Mouse (Mus musculus) forebrain, embryonic 11.5 days (tissue): Measurements from ENCODE around the gene Glis1. TPM values are rescaled to one million over a fixed set of nuclear protein-coding genes. Genes with fewer than 3 reads are reported as not detected.
A peak's percentile ranks its signal among the peaks of the same experiment; 100 is the strongest.

Experiments used
- ATAC-seq: fragments of 200-750 bp; cut with Nextera tagmentation; replicated peaks from 2 replicates; pipeline ENCODE4 v1.8.0; 2017; ENCODE audit warnings: moderate TSS enrichment; ENCODE audit not compliant: low FRiP score
- DNase-seq: peaks from one replicate; pipeline ENCODE4 v3.0.0-alpha.2; 2017; ENCODE audit warnings: low spot score
- H3K27ac ChIP-seq: fragments of 300-500 bp; sonication (generic); 2 replicates; pipeline ENCODE4 v1.5.1; 2014; ENCODE audit warnings: low read depth, low read length
- H3K27me3 ChIP-seq: fragments of 300-500 bp; sonication (generic); 2 replicates; pipeline ENCODE4 v1.6.1; 2014; ENCODE audit warnings: mild to moderate bottlenecking, low read length, mixed read lengths; ENCODE audit not compliant: control insufficient read depth, insufficient read depth
- H3K36me3 ChIP-seq: fragments of 300-500 bp; sonication (generic); 2 replicates; pipeline ENCODE4 v1.6.1; 2014; ENCODE audit warnings: mild to moderate bottlenecking, low read length, moderate library complexity, mixed read lengths; ENCODE audit not compliant: control insufficient read depth, insufficient read depth
- H3K4me1 ChIP-seq: fragments of 300-500 bp; sonication (generic); replicated peaks from 2 replicates; pipeline ENCODE4 v1.6.1; 2014; ENCODE audit warnings: low read length, mixed read lengths; ENCODE audit not compliant: control insufficient read depth, insufficient read depth
- H3K4me2 ChIP-seq: fragments of 300-500 bp; sonication (generic); 2 replicates; pipeline ENCODE4 v1.6.1; 2014; ENCODE audit warnings: low read depth, mild to moderate bottlenecking, low read length, moderate library complexity, mixed read lengths; ENCODE audit not compliant: severe bottlenecking
- H3K4me3 ChIP-seq: fragments of 300-500 bp; sonication (generic); 2 replicates; pipeline ENCODE4 v1.5.1; 2014; ENCODE audit warnings: low read depth, low read length
- H3K9ac ChIP-seq: fragments of 300-500 bp; sonication (generic); 2 replicates; pipeline ENCODE4 v1.6.1; 2014; ENCODE audit warnings: low read length
- H3K9me3 ChIP-seq: fragments of 300-500 bp; sonication (generic); 2 replicates; pipeline ENCODE4 v1.6.1; 2016; ENCODE audit warnings: low read length, mixed read lengths; ENCODE audit not compliant: control insufficient read depth
- WGBS: fragments of 180-500 bp; shearing (Covaris S2); extraction: QIAGEN DNeasy Blood & Tissue Kit; methylation state at CpG from one replicate; pipeline ENCODE4 v1.1.7; 2014; 5-methylcytosine and 5-hydroxymethylcytosine counted together
- polyA plus RNA-seq: library from polyadenylated mRNA; unstranded; fragments of >200 nt; fragmentation: Nextera tagmentation; extraction: Ambion mirVana; gene quantifications from 2 replicates; pipeline ENCODE4 v1.2.1, GENCODE M21; 2014

The Glis1 gene
- polyA plus RNA-seq, 1 experiment from 2014 or later, result 5.5 TPM

DNA sequence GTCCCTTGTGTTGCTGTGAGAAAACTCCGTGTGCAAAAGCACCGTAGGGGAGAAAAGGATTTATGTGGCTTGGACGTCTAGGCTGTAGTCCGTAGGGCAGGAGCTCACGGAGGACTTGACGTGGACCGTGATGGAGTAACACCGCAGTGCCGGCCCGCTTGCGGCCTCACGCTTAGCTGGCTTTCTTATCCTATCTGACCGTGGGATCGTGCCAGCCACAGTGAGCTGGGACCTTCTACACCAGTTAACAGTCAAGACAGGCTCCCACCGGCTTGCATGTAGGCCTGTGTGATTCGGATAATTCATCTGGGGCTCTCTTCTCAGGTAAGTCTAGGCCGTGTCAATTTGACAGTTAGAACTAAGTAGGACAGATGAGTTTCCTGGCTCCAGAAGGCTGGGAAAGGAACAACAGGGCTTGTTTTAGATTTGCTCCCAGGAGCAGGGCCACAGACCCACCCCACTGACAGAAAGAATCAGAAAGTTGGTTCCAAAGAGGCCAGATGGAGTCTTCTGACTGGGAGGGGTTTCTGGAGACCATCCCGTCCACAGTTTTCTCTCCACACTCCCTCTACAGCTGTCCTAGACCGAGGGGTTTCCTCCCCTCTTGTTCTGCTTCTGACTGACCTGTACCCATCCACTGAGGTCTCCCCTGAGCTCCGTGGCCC is 49.3 kb downstream of the Glis1 start:
- H3K36me3 ChIP-seq, result no peaks in the 10 kb centered on the region
- DNase-seq (no peak), ATAC-seq (no peak)
- H3K9me3 ChIP-seq, result no peaks in the 10 kb centered on the region
- H3K27me3 ChIP-seq, result no peaks in the 10 kb centered on the region
- H3K4me3 ChIP-seq, result no peak overlapping the region
- no peaks in the 10 kb centered on the region for H3K4me1 ChIP-seq
- no peak overlapping the region for H3K27ac ChIP-seq
- no peak overlapping the region for H3K4me2 ChIP-seq
- WGBS, result 93% methylated on average over 20 of the region's 20 CpGs
- H3K9ac ChIP-seq, result no peak overlapping the region

DNA sequence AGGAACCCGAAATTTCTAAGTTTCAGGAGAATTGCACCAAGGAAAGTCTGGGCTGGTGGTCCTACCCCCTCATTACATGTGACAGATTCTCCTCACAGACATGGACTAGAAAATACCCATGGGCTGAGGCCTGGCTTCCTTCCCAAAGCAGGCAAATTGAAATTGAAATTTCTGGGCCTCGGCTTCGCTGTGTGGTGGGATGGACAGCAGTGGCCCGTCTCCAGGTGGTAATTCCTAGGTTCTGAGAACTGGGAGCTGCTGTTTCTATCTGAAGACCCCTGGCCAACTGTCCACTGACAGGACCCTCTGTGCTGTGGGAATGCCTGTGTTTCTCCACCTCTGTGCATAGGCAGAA is 49.8 kb downstream of the Glis1 start:
- 79% methylated on average over 4 of the region's 4 CpGs for WGBS
- no peak overlapping the region for H3K9ac ChIP-seq
- no peak overlapping the region for H3K27ac ChIP-seq
- H3K9me3 ChIP-seq, result no peaks in the 10 kb centered on the region
- ATAC-seq (no peak), DNase-seq (no peak)
- no peak overlapping the region for H3K4me3 ChIP-seq
- H3K4me1 ChIP-seq, result no peaks in the 10 kb centered on the region
- H3K27me3 ChIP-seq, result no peaks in the 10 kb centered on the region
- no peaks in the 10 kb centered on the region for H3K36me3 ChIP-seq
- H3K4me2 ChIP-seq, result no peak overlapping the region

DNA sequence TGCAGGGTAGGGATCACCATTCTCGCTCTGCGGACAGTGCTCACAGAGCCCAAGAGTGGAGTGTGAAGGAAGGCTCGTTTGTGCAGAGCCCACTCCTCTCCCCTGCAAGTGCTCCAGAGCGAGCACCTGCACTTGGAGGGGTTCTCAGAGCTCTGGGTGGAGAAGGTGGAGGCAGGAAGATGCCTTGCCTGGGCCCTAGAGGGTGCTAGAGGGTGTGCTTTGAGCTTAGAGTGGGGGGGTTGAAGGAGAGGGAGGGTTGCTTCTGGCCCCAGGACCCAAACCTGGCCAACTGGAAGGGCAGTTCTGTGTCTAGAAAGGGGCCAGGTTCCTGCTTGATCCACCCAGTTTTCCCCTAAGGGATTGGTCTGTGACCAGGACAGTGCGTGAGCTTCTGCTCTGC is 51.5 kb downstream of the Glis1 start:
- no peak overlapping the region for H3K4me3 ChIP-seq
- H3K9ac ChIP-seq, result no peak overlapping the region
- H3K4me2 ChIP-seq, result no peak overlapping the region
- no peaks in the 10 kb centered on the region for H3K9me3 ChIP-seq
- no peak overlapping the region for H3K27ac ChIP-seq
- 73% methylated on average over 5 of the region's 5 CpGs for WGBS
- H3K4me1 ChIP-seq, result no peaks in the 10 kb centered on the region
- no peaks in the 10 kb centered on the region for H3K27me3 ChIP-seq
- DNase-seq (peak; percentile 60), ATAC-seq (no peak)
- no peaks in the 10 kb centered on the region for H3K36me3 ChIP-seq

DNA sequence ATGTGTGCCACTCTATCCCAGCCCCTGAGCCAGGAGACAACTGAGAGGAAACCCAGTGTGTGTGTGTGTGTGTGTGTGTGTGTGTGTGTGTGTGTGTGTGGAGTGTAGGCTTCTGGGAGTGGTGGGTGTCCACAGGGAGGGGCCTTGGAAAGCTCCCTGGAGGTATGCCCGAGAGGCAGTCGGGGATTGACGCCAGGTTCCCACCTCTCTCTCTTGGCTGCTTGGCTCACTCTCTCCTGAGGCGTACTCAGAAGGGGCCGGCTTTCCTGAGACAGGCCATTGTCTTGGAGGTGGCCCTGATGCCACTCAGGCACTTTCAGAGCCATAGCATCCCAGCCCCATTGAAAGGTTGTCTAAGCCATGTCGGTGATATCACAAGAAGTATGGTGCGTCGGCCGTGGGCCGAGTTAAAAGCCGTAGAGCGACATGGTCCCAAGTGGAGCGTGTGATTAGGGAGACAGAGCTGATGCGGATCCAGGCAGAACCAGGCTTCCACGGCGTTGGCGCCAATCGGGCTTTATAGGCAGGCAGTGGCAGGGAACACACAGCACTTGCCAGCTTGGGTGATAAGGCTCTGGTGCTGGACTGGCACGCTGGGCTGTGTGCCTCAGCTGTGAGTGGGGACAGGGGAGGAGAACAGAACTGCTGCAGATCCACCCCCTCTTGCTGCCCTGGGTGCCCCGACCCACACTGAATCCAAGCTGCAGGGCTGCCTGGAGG is 54.9 kb downstream of the Glis1 start:
- no peaks in the 10 kb centered on the region for H3K9me3 ChIP-seq
- H3K4me2 ChIP-seq, result no peak overlapping the region
- ATAC-seq (no peak), DNase-seq (no peak)
- no peaks in the 10 kb centered on the region for H3K27me3 ChIP-seq
- 84% methylated on average over 20 of the region's 20 CpGs for WGBS
- H3K4me1 ChIP-seq, result no peaks in the 10 kb centered on the region
- H3K4me3 ChIP-seq, result no peak overlapping the region
- H3K9ac ChIP-seq, result no peak overlapping the region
- H3K36me3 ChIP-seq, result no peaks in the 10 kb centered on the region
- no peak overlapping the region for H3K27ac ChIP-seq

DNA sequence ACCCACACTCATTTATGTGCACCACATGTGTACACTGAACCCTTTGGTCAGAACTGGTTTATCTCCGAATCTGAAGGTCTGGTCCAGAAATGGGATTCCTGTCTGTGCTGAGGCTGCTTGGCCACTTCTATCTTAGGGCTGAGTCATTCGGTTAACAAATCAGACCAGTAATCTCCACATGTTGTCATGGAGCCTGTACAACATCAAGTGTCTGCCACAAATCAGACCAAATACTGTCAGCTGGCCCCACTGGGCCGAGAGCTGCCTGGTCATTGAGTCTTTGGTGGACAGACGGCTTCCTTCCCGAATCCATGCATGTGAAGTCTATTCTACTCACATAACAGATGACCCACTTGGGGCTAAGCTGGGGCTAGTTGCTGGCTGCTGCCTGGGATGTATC is 58.6 kb downstream of the Glis1 start:
- 91% methylated on average over 5 of the region's 5 CpGs for WGBS
- no peak overlapping the region for H3K9ac ChIP-seq
- H3K9me3 ChIP-seq, result no peaks in the 10 kb centered on the region
- no peak overlapping the region for H3K4me3 ChIP-seq
- H3K4me1 ChIP-seq, result no peaks in the 10 kb centered on the region
- no peak overlapping the region for H3K4me2 ChIP-seq
- ATAC-seq (no peak), DNase-seq (no peak)
- no peaks in the 10 kb centered on the region for H3K27me3 ChIP-seq
- no peak overlapping the region for H3K27ac ChIP-seq
- H3K36me3 ChIP-seq, result no peaks in the 10 kb centered on the region

DNA sequence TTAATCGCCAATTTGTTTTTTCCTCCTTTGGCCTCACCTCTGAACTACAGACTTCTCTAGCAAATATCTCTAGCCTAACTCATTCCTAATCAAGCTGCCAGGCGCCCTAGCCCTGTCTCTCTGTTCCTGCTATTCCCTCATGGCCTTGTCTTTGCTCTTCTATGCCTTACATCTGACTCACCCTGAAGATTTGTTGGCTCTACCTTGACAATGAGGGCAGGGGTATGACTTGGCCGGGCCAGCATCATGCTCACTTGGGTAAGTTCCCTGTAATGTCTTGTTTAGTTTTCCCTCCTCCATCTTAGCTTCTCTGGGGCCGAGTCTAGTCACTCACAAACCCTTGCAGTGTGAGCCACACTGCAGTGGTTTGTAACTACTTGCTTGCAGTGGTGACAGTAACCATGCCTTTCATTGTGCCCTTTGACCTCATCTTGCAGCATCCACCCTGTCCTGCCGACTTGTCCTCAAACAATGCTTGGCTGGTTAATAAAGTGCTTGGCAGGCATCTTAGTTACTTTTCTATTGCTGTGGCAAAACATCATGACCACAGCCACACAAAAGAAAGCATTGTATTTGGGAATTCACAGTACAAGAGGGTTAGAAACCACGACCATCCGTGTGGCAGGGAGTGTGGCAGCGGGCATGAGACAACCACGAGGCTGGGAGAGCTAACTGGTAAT is 61.5 kb downstream of the Glis1 start:
- ATAC-seq, result no peak
- H3K27ac ChIP-seq, result no peak overlapping the region
- no peak overlapping the region for H3K9ac ChIP-seq

DNA sequence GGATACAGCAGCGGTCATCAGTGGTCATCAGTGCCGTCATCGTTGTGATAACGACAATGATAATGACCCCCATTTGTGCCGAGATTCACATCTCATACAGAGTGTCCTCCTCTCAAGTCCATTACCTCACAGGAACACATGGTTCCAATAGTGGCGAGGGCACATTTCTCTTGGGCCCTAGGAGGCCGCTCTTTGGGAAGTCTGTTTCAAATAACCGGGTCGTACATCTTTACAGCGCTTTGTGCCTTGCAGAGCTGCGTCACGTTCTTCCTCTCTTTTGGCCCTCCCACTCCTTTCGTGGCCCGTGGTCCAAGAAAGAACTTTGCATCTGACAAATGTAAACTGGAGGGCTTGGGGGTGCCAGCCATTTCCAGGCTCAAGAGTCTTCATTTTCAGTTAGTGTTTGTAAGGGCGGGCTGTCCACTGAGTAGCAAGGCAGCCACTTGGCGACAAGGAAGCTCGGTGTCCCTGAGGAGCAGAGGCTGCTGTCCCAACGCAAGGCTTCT is 63.1 kb downstream of the Glis1 start:
- Histone ChIP-seq H3K27me3 (no peaks in the 10 kb centered on the region), H3K4me3 (no peak overlapping the region), H3K4me2 (no peak overlapping the region), H3K36me3 (no peaks in the 10 kb centered on the region), H3K4me1 (no peaks in the 10 kb centered on the region), H3K9me3 (no peaks in the 10 kb centered on the region), H3K27ac (no peak overlapping the region), H3K9ac (no peak overlapping the region)
- DNase-seq (no peak), ATAC-seq (no peak)
- WGBS, result 81% methylated on average over 18 of the region's 18 CpGs

More for the DNA sequence above, 61.5 kb downstream of the Glis1 start:
- H3K4me2 ChIP-seq, result no peak overlapping the region
- H3K27me3 ChIP-seq, result no peaks in the 10 kb centered on the region
- 75% methylated on average over 9 of the region's 9 CpGs for WGBS
- H3K4me1 ChIP-seq, result no peaks in the 10 kb centered on the region
- no peaks in the 10 kb centered on the region for H3K36me3 ChIP-seq
- H3K9me3 ChIP-seq, result no peaks in the 10 kb centered on the region
- no peak for DNase-seq
- no peak overlapping the region for H3K4me3 ChIP-seq

DNA sequence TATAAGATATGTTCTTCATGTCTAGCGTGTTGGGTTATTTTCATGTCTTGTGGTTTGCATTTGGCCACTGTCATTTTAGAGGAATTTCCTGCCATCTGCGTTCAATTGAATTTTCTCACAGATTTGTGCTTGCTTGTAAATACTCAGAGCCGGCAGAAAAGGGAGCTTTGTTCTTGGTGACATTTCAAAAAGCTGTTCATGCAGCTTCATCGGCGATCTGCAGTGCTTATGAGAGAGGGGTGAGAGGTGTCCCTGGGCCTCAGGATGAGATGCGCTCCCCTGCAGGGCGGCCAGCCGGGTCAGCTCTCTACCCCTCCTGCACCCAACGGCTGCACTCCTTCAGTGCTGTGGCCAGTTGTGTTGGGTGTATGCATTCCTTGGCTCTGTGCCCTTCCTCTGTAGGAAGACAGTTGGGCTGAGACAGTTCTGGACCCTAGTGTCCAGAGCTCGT is 68.2 kb downstream of the Glis1 start:
- Histone ChIP-seq H3K4me2 (no peak overlapping the region), H3K27me3 (no peaks in the 10 kb centered on the region), H3K9me3 (no peaks in the 10 kb centered on the region), H3K36me3 (no peaks in the 10 kb centered on the region), H3K27ac (no peak overlapping the region), H3K9ac (no peak overlapping the region), H3K4me1 (no peaks in the 10 kb centered on the region), H3K4me3 (no peak overlapping the region)
- no peak for DNase-seq
- WGBS, result 69% methylated on average over 10 of the region's 10 CpGs
- no peak for ATAC-seq
